Mouse (Mus musculus) hindbrain, embryonic 10.5 days (tissue): Measurements from ENCODE around the gene Olig1. TPM values are rescaled to one million over a fixed set of nuclear protein-coding genes. Genes with fewer than 3 reads are reported as not detected.

Source experiments
- DNase-seq: peaks from one replicate; pipeline ENCODE4 v3.0.0-alpha.2; 2017; ENCODE audit warnings: low spot score
- H3K27ac ChIP-seq: fragments of 300-500 bp; sonication (generic); 2 replicates; pipeline ENCODE4 v1.5.1; 2016; ENCODE audit warnings: mild to moderate bottlenecking, moderate library complexity
- H3K27me3 ChIP-seq: fragments of 300-500 bp; sonication (generic); 2 replicates; pipeline ENCODE4 v1.6.1; 2016; ENCODE audit warnings: mild to moderate bottlenecking; ENCODE audit not compliant: poor library complexity, insufficient read depth, severe bottlenecking
- H3K36me3 ChIP-seq: fragments of 300-500 bp; sonication (generic); 2 replicates; pipeline ENCODE4 v1.6.1; 2016; ENCODE audit warnings: mild to moderate bottlenecking, moderate library complexity
- H3K4me1 ChIP-seq: fragments of 300-500 bp; sonication (generic); replicated peaks from 2 replicates; pipeline ENCODE4 v1.6.1; 2016; ENCODE audit warnings: mild to moderate bottlenecking
- H3K4me3 ChIP-seq: fragments of 300-500 bp; sonication (generic); 2 replicates; pipeline ENCODE4 v1.5.1; 2016; ENCODE audit warnings: mild to moderate bottlenecking, moderate library complexity
- H3K9me3 ChIP-seq: fragments of 300-500 bp; sonication (generic); 2 replicates; pipeline ENCODE4 v1.6.1; 2016; ENCODE audit warnings: mild to moderate bottlenecking, moderate library complexity
- WGBS: fragments of 180-500 bp; shearing (Covaris S2); methylation state at CpG from one replicate; pipeline ENCODE4 v1.1.7; 2016; 5-methylcytosine and 5-hydroxymethylcytosine counted together
- polyA plus RNA-seq: library from polyadenylated mRNA; unstranded; fragments of >200 nt; fragmentation: Nextera tagmentation; extraction: Ambion mirVana; gene quantifications from 2 replicates; pipeline ENCODE4 v1.2.1, GENCODE M21; 2016

The Olig1 gene
- polyA plus RNA-seq, 1 experiment from 2014 or later: 1.4 TPM

GRCm38 (mm10) chr16:91262467-91263220 lies 6.9 kb upstream of the Olig1 start:
- no peak for DNase-seq
- H3K4me1 ChIP-seq: peaks cover 20% of the 10 kb centered on the region
- H3K27me3 ChIP-seq: peaks cover 100% of the 10 kb centered on the region
- 32% methylated on average over 12 of the region's 12 CpGs for WGBS
- no peaks in the 10 kb centered on the region for H3K9me3 ChIP-seq
- no peak overlapping the region for H3K27ac ChIP-seq
- H3K36me3 ChIP-seq: no peaks in the 10 kb centered on the region
- no peak overlapping the region for H3K4me3 ChIP-seq

GRCm38 (mm10) chr16:91265972-91266371 lies 3.6 kb upstream of the Olig1 start:
- Histone ChIP-seq H3K9me3 (no peaks in the 10 kb centered on the region), H3K4me1 (peaks cover 37% of the 10 kb centered on the region), H3K27me3 (peaks cover 100% of the 10 kb centered on the region), H3K36me3 (no peaks in the 10 kb centered on the region), H3K4me3 (no peak overlapping the region), H3K27ac (no peak overlapping the region)
- 70% methylated on average over 6 of the region's 6 CpGs for WGBS
- DNase-seq: no peak

GRCm38 (mm10) chr16:91268724-91269452 lies 684 bp upstream of the Olig1 start:
- no peaks in the 10 kb centered on the region for H3K9me3 ChIP-seq
- H3K36me3 ChIP-seq: no peaks in the 10 kb centered on the region
- DNase-seq: no peak
- peaks cover 26% of the 10 kb centered on the region for H3K4me1 ChIP-seq
- H3K4me3 ChIP-seq: peak overlapping the region; percentile 54
- H3K27ac ChIP-seq: no peak overlapping the region
- H3K27me3 ChIP-seq: peaks cover 100% of the 10 kb centered on the region
- WGBS: 6% methylated on average over 13 of the region's 13 CpGs

GRCm38 (mm10) chr16:91270212-91270971 lies 820 bp downstream of the Olig1 start:
- Histone ChIP-seq H3K36me3 (no peaks in the 10 kb centered on the region), H3K27me3 (peaks cover 100% of the 10 kb centered on the region), H3K4me1 (peaks cover 26% of the 10 kb centered on the region), H3K27ac (no peak overlapping the region), H3K9me3 (no peaks in the 10 kb centered on the region), H3K4me3 (peak overlapping the region; percentile 54)
- DNase-seq: peak; percentile 55
- WGBS: under 1% methylated on average over 63 of the region's 63 CpGs

- DNase-seq: peak; percentile 32
- Histone ChIP-seq H3K36me3 (no peaks in the 10 kb centered on the region), H3K27ac (no peak overlapping the region), H3K9me3 (no peaks in the 10 kb centered on the region), H3K4me1 (peaks cover 26% of the 10 kb centered on the region), H3K4me3 (peak overlapping the region; percentile 54; the same call in 1 of the 2 replicates), H3K27me3 (peaks cover 100% of the 10 kb centered on the region)
- WGBS: under 1% methylated on average over 29 of the region's 29 CpGs
Measured at GRCm38 (mm10) chr16:91270982-91271549, 1.5 kb downstream of the Olig1 start.

- peaks cover 100% of the 10 kb centered on the region for H3K27me3 ChIP-seq
- H3K36me3 ChIP-seq: no peaks in the 10 kb centered on the region
- H3K4me3 ChIP-seq: no peak overlapping the region
- no peaks in the 10 kb centered on the region for H3K9me3 ChIP-seq
- H3K27ac ChIP-seq: no peak overlapping the region
- WGBS: 2% methylated on average over 20 of the region's 20 CpGs
- peaks cover 26% of the 10 kb centered on the region for H3K4me1 ChIP-seq
- DNase-seq: no peak
Measured at GRCm38 (mm10) chr16:91271634-91272033, 2.1 kb downstream of the Olig1 start.

- Histone ChIP-seq H3K9me3 (no peaks in the 10 kb centered on the region), H3K4me3 (no peak overlapping the region), H3K4me1 (0 out of 2 replicates have a peak, but pooled peaks cover 4% of the 10 kb centered on the region), H3K27ac (no peak overlapping the region), H3K36me3 (no peaks in the 10 kb centered on the region), H3K27me3 (peaks cover 97% of the 10 kb centered on the region)
- DNase-seq: no peak
- WGBS: 65% methylated on average over 4 of the region's 4 CpGs
Measured at GRCm38 (mm10) chr16:91280516-91280915, 10.9 kb downstream of the Olig1 start.

GRCm38 (mm10) chr16:91292080-91292479 lies 22.5 kb downstream of the Olig1 start:
- Histone ChIP-seq H3K36me3 (no peaks in the 10 kb centered on the region), H3K4me3 (no peak overlapping the region), H3K27me3 (peaks cover 92% of the 10 kb centered on the region), H3K9me3 (no peaks in the 10 kb centered on the region), H3K27ac (no peak overlapping the region), H3K4me1 (peaks cover 10% of the 10 kb centered on the region)
- 84% methylated on average over 7 of the region's 7 CpGs for WGBS
- DNase-seq: no peak

- Histone ChIP-seq H3K36me3 (no peaks in the 10 kb centered on the region), H3K9me3 (no peaks in the 10 kb centered on the region), H3K4me1 (peaks cover 18% of the 10 kb centered on the region), H3K4me3 (no peak overlapping the region), H3K27me3 (peaks cover 99% of the 10 kb centered on the region), H3K27ac (no peak overlapping the region)
- no peak for DNase-seq
- WGBS: 82% methylated on average over 11 of the region's 11 CpGs
Measured at GRCm38 (mm10) chr16:91292719-91293333, 23.3 kb downstream of the Olig1 start.

GRCm38 (mm10) chr16:91297726-91298125 lies 28.2 kb downstream of the Olig1 start:
- Histone ChIP-seq H3K36me3 (no peaks in the 10 kb centered on the region), H3K4me1 (peaks cover 39% of the 10 kb centered on the region), H3K4me3 (no peak overlapping the region), H3K27ac (0 out of 2 replicates have a peak overlapping the region, but pooled peaks have one; percentile 12), H3K9me3 (no peaks in the 10 kb centered on the region), H3K27me3 (peaks cover 100% of the 10 kb centered on the region)
- WGBS: 44% methylated on average over 4 of the region's 4 CpGs
- no peak for DNase-seq

GRCm38 (mm10) chr16:91299412-91299811 lies 29.8 kb downstream of the Olig1 start:
- no peak overlapping the region for H3K4me3 ChIP-seq
- WGBS: 88% methylated on average over 7 of the region's 7 CpGs
- H3K4me1 ChIP-seq: peaks cover 51% of the 10 kb centered on the region
- peaks cover 100% of the 10 kb centered on the region for H3K27me3 ChIP-seq
- H3K27ac ChIP-seq: no peak overlapping the region
- H3K9me3 ChIP-seq: no peaks in the 10 kb centered on the region
- DNase-seq: no peak
- H3K36me3 ChIP-seq: no peaks in the 10 kb centered on the region
